Mouse (Mus musculus): ENCODE measurements around the gene Oxtr. TPM values are rescaled to one million over a fixed set of nuclear protein-coding genes. Genes with fewer than 3 reads are reported as not detected.

Oxtr gene
- polyA plus RNA-seq, 1 experiment from 2014 or later = 0.18 TPM

DNA sequence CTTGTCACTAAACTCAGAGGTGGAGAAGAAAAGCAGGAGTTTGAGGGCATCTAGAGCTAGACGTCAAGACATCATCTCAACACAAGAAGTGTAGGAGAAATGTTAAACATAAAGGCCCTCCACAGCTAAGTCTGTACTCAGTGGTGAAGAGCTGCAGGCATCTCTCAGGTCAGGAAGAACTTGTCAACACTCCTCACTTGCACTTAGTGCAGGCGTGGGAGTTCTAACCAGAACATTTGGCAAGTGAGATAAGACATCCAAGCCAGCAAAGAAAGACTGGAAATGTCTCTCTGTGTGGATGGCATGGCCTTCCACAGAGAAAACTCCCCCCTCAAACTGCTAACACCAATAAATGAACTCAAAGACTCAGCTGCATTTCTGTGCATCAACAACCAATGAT, 17.9 kb upstream of the Oxtr start:
- Histone ChIP-seq H3K4me1 (ENCODE audit: control insufficient read depth, insufficient read depth, low read length) (peaks cover 6% of the 10 kb centered on the region), H3K27me3 (ENCODE audit: control insufficient read depth, insufficient read depth, low read length) (peaks cover 7% of the 10 kb centered on the region; the same call in 1 of the 2 replicates), H3K9ac (ENCODE audit: low read length) (no peak overlapping the region), H3K27ac (ENCODE audit: low read length) (no peak overlapping the region), H3K36me3 (ENCODE audit: control insufficient read depth, insufficient read depth) (no peaks in the 10 kb centered on the region), H3K4me3 (ENCODE audit: low read length) (no peak overlapping the region), H3K9me3 (replicated peaks; ENCODE audit: control insufficient read depth, low read length) (no peaks in the 10 kb centered on the region), H3K4me2 (ENCODE audit: low read depth, low read length) (no peak overlapping the region)
- WGBS = 8% methylated on average over 2 of the region's 2 CpGs
- peak; percentile 80 for ATAC-seq (replicated peaks; ENCODE audit: extremely low read depth, insufficient read depth, low FRiP score)

DNA sequence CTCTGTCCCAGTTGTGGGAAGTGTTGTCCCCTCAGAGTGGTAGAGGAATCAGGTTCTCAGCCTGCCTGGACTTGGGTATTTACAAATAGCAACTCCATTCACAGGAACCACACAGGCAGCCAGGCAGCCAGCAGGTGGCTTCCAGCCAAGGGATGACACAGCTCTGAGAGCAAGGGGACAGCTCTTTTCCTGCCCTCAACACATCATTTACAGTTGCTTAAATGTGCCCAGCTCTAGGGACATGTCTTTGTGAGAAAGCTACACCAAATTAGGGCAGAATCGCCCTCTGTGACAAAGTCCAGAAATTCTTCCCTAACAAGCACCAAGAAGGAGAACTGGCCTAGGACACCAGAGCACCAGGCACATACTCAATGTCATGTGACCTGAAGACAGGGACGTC, 11.4 kb upstream of the Oxtr start:
- Histone ChIP-seq H3K4me3 (ENCODE audit: low read length) (no peak overlapping the region), H3K36me3 (ENCODE audit: control insufficient read depth, insufficient read depth) (no peaks in the 10 kb centered on the region), H3K27me3 (ENCODE audit: control insufficient read depth, insufficient read depth, low read length) (no peaks in the 10 kb centered on the region), H3K9ac (ENCODE audit: low read length) (no peak overlapping the region), H3K4me1 (ENCODE audit: control insufficient read depth, insufficient read depth, low read length) (peaks cover 2% of the 10 kb centered on the region; the same call in 1 of the 2 replicates), H3K9me3 (replicated peaks; ENCODE audit: control insufficient read depth, low read length) (no peaks in the 10 kb centered on the region), H3K27ac (ENCODE audit: low read length) (no peak overlapping the region), H3K4me2 (ENCODE audit: low read depth, low read length) (no peak overlapping the region)
- ATAC-seq (replicated peaks; ENCODE audit: extremely low read depth, insufficient read depth, low FRiP score) = no peak
- WGBS = 62% methylated on average over 2 of the region's 2 CpGs

DNA sequence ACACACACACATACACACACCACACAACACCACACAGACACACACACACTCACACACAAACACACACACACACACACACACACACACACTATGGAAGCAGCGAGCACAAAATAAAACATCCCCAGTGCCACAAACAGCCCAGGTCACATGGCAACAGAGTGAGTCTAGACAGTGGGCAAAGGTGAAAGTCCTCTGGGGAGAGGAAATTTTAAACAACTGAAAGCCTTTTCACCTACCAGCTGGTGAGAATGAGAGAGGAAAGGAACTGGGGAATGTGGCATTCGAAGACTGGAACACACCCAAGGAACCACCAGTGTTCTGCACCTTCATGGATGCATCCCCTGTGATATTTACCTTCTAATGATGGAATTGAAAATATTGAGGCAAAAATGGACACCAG, 9.7 kb upstream of the Oxtr start:
- Histone ChIP-seq H3K36me3 (ENCODE audit: control insufficient read depth, insufficient read depth) (no peaks in the 10 kb centered on the region), H3K27ac (ENCODE audit: low read length) (no peak overlapping the region), H3K4me1 (ENCODE audit: control insufficient read depth, insufficient read depth, low read length) (peaks cover 2% of the 10 kb centered on the region; the same call in 1 of the 2 replicates), H3K9ac (ENCODE audit: low read length) (no peak overlapping the region), H3K4me3 (ENCODE audit: low read length) (no peak overlapping the region), H3K4me2 (ENCODE audit: low read depth, low read length) (no peak overlapping the region), H3K27me3 (ENCODE audit: control insufficient read depth, insufficient read depth, low read length) (no peaks in the 10 kb centered on the region), H3K9me3 (replicated peaks; ENCODE audit: control insufficient read depth, low read length) (no peaks in the 10 kb centered on the region)
- WGBS = 88% methylated on average over 2 of the region's 2 CpGs
- no peak for ATAC-seq (replicated peaks; ENCODE audit: extremely low read depth, insufficient read depth, low FRiP score)

DNA sequence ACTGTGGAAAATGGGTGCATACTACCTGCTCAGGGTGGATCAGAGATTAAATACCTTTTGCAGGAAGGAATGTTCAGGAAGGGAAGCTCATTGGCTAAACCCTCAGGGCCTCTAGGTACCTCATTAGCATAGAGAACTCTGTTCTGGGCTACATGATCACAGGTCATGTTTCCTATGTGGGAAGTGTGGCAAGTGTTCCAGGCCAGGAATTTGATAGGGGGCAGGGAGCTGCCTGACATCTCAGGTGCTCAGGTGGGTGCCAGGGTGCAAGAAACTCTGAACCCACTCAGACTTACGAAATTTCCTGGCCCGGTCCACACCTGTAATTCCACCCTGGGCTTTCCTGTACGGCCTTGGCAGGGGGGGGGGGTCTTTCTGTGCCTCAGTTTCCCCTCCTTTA, 9.0 kb upstream of the Oxtr start:
- no peaks in the 10 kb centered on the region for H3K36me3 ChIP-seq (ENCODE audit: control insufficient read depth, insufficient read depth)
- ATAC-seq (replicated peaks; ENCODE audit: extremely low read depth, insufficient read depth, low FRiP score) = no peak
- no peak overlapping the region for H3K4me2 ChIP-seq (ENCODE audit: low read depth, low read length)
- H3K27ac ChIP-seq (ENCODE audit: low read length) = no peak overlapping the region
- peaks cover 2% of the 10 kb centered on the region; the same call in 1 of the 2 replicates for H3K4me1 ChIP-seq (ENCODE audit: control insufficient read depth, insufficient read depth, low read length)
- no peaks in the 10 kb centered on the region for H3K9me3 ChIP-seq (replicated peaks; ENCODE audit: control insufficient read depth, low read length)
- WGBS = 86% methylated on average over 3 of the region's 3 CpGs
- no peak overlapping the region for H3K4me3 ChIP-seq (ENCODE audit: low read length)
- H3K27me3 ChIP-seq (ENCODE audit: control insufficient read depth, insufficient read depth, low read length) = no peaks in the 10 kb centered on the region
- no peak overlapping the region for H3K9ac ChIP-seq (ENCODE audit: low read length)

DNA sequence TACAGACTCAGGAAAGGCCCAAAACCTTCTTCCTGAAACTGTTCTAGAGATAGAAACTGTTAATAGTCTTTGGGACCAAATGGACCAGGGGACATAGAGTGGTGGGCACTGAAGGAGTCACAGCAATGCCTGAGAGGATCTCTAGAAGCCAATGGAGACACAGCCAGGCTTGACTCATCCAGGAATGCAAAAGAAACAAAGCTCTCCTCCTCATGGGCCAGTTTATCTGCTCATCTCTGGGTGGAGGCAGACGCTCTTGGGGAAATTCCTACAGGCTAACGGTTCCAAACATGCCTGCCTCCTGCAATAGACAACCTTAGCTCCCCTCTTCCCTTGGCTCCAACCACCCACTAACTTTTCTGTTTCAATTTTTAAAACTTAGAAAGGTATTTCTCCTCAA, 7.7 kb upstream of the Oxtr start:
- WGBS = 41% methylated on average over 2 of the region's 2 CpGs
- no peak overlapping the region for H3K4me2 ChIP-seq (ENCODE audit: low read depth, low read length)
- peaks cover 8% of the 10 kb centered on the region; the same call in 1 of the 2 replicates for H3K27me3 ChIP-seq (ENCODE audit: control insufficient read depth, insufficient read depth, low read length)
- H3K9me3 ChIP-seq (replicated peaks; ENCODE audit: control insufficient read depth, low read length) = no peaks in the 10 kb centered on the region
- H3K27ac ChIP-seq (ENCODE audit: low read length) = no peak overlapping the region
- no peak overlapping the region for H3K4me3 ChIP-seq (ENCODE audit: low read length)
- peaks cover 2% of the 10 kb centered on the region; the same call in 1 of the 2 replicates for H3K4me1 ChIP-seq (ENCODE audit: control insufficient read depth, insufficient read depth, low read length)
- no peaks in the 10 kb centered on the region for H3K36me3 ChIP-seq (ENCODE audit: control insufficient read depth, insufficient read depth)
- no peak for ATAC-seq (replicated peaks; ENCODE audit: extremely low read depth, insufficient read depth, low FRiP score)
- H3K9ac ChIP-seq (ENCODE audit: low read length) = no peak overlapping the region

DNA sequence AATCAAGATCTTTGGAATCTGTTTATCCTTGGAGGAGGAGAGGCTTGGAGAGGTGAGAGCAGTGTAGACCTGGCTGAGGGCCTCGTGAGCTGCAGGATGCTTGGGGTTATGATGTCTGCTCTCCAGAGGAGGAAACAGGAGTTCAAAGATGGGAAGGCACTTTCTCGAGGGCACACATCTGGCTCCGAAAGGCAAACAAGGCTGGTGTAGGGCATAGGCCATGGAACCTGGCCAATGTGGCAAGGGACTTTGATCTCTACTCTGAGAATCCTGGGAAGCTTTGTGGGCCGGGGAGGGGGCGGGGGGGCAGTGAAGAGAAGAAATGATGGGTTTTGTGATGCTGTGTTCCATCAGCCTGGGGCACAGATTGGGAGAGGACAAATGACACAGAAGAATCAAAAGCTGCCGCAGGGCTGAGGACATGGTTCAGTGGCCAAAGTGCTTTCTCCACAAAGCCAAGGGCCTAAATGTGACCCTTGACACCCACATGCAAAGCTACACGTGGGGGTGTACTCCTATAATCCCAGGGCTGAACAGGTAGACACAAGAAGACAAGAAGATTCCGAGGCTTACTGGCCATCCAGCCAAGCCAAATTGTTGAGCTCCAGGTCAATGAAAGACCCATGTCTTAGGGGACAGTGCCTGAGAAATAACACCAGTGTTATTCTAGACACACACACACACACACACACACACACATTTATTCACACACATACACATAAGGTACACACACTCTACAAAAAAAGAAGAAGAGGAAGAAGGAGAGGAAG, 6.7 kb upstream of the Oxtr start:
- no peak overlapping the region for H3K4me3 ChIP-seq (ENCODE audit: low read length)
- H3K4me1 ChIP-seq (ENCODE audit: control insufficient read depth, insufficient read depth, low read length) = peaks cover 2% of the 10 kb centered on the region; the same call in 1 of the 2 replicates
- H3K27me3 ChIP-seq (ENCODE audit: control insufficient read depth, insufficient read depth, low read length) = peaks cover 10% of the 10 kb centered on the region; the same call in 1 of the 2 replicates
- no peak overlapping the region for H3K9ac ChIP-seq (ENCODE audit: low read length)
- H3K4me2 ChIP-seq (ENCODE audit: low read depth, low read length) = no peak overlapping the region
- H3K9me3 ChIP-seq (replicated peaks; ENCODE audit: control insufficient read depth, low read length) = no peaks in the 10 kb centered on the region
- no peak overlapping the region for H3K27ac ChIP-seq (ENCODE audit: low read length)
- ATAC-seq (replicated peaks; ENCODE audit: extremely low read depth, insufficient read depth, low FRiP score) = no peak
- WGBS = 71% methylated on average over 8 of the region's 8 CpGs
- H3K36me3 ChIP-seq (ENCODE audit: control insufficient read depth, insufficient read depth) = no peaks in the 10 kb centered on the region

DNA sequence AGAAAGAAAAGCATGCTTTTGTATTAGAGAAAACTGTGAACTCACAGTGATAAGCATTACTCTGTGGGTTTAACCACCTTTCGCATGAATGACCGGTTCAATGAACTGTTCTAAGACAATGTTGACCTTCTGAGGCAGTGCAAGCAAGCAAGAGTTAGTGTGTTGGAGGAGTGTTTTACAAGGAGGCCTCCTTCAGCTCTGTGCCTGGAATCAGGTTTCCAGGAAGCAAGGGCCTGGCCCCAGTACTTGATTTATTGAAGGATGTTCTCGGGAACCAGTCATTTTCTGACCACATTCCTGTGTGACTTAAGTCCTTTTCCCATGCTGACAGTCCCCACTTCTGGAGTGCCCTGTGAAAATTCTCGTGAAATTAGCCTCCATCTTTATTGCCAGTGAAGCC, 5.5 kb upstream of the Oxtr start:
- Histone ChIP-seq H3K27ac (ENCODE audit: low read length) (no peak overlapping the region), H3K27me3 (ENCODE audit: control insufficient read depth, insufficient read depth, low read length) (peaks cover 16% of the 10 kb centered on the region)

DNA sequence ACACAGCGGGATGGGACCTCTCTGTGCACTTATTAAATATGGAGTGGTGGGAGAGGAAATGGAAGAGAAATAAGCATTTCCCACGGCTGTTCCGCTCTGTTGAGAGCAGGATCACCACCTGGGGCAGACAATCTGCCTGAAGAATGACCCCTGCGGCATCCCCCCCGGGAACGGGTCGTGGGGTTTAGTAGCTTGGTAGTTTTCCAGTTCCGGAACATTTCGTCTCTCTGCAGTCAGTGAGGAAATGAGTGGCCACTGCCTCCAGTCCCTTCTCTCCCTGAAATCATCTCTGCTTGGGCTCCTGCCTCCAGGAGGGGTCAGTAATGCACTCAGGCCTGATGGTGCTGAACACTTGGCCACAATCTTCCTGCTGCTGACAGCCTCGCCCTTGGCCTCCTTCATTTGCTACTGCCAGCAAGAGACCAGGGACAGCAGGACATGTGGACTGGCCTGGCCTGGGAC, 4.9 kb upstream of the Oxtr start:
- Histone ChIP-seq H3K36me3 (ENCODE audit: control insufficient read depth, insufficient read depth) (no peaks in the 10 kb centered on the region), H3K9me3 (replicated peaks; ENCODE audit: control insufficient read depth, low read length) (no peaks in the 10 kb centered on the region), H3K27ac (ENCODE audit: low read length) (no peak overlapping the region), H3K4me3 (ENCODE audit: low read length) (no peak overlapping the region), H3K4me2 (ENCODE audit: low read depth, low read length) (no peak overlapping the region), H3K9ac (ENCODE audit: low read length) (no peak overlapping the region), H3K4me1 (ENCODE audit: control insufficient read depth, insufficient read depth, low read length) (no peaks in the 10 kb centered on the region), H3K27me3 (ENCODE audit: control insufficient read depth, insufficient read depth, low read length) (peaks cover 22% of the 10 kb centered on the region)
- no peak for ATAC-seq (replicated peaks; ENCODE audit: extremely low read depth, insufficient read depth, low FRiP score)
- 61% methylated on average over 10 of the region's 10 CpGs for WGBS

More for the DNA sequence above, 5.5 kb upstream of the Oxtr start:
- H3K4me2 ChIP-seq (ENCODE audit: low read depth, low read length) = no peak overlapping the region
- no peak overlapping the region for H3K4me3 ChIP-seq (ENCODE audit: low read length)
- no peak for ATAC-seq (replicated peaks; ENCODE audit: extremely low read depth, insufficient read depth, low FRiP score)
- WGBS = 52% methylated on average over 4 of the region's 4 CpGs
- no peaks in the 10 kb centered on the region for H3K36me3 ChIP-seq (ENCODE audit: control insufficient read depth, insufficient read depth)
- no peaks in the 10 kb centered on the region for H3K9me3 ChIP-seq (replicated peaks; ENCODE audit: control insufficient read depth, low read length)
- no peak overlapping the region for H3K9ac ChIP-seq (ENCODE audit: low read length)
- no peaks in the 10 kb centered on the region for H3K4me1 ChIP-seq (ENCODE audit: control insufficient read depth, insufficient read depth, low read length)

DNA sequence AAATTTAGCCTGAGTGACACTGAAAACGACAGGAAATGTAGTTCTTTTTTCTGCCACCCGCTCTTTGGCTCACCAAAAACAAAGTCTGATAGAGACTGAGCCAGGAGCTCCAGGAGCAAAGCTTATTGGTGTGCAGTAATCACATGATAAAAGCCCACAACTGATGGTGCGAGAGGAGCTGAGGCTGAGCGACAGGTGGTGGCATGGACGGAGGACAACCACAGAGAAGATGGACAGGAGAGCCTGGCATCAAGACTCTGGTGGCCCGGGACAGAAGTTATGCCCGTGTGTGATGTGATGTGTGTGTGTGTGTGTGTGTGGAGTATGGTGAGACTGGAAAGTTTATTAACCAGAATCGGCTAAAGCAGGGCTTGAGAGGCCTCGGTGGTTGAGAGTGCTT, 3.6 kb upstream of the Oxtr start:
- ATAC-seq (replicated peaks; ENCODE audit: extremely low read depth, insufficient read depth, low FRiP score) = no peak
- WGBS = 80% methylated on average over 9 of the region's 9 CpGs
- H3K4me2 ChIP-seq (ENCODE audit: low read depth, low read length) = no peak overlapping the region
- H3K4me1 ChIP-seq (ENCODE audit: control insufficient read depth, insufficient read depth, low read length) = peaks cover 7% of the 10 kb centered on the region
- H3K36me3 ChIP-seq (ENCODE audit: control insufficient read depth, insufficient read depth) = no peaks in the 10 kb centered on the region
- H3K27me3 ChIP-seq (ENCODE audit: control insufficient read depth, insufficient read depth, low read length) = peaks cover 34% of the 10 kb centered on the region
- H3K4me3 ChIP-seq (ENCODE audit: low read length) = no peak overlapping the region
- no peaks in the 10 kb centered on the region for H3K9me3 ChIP-seq (replicated peaks; ENCODE audit: control insufficient read depth, low read length)
- no peak overlapping the region for H3K9ac ChIP-seq (ENCODE audit: low read length)
- H3K27ac ChIP-seq (ENCODE audit: low read length) = no peak overlapping the region

All from heart, embryonic 16.5 days (tissue).